Mouse (Mus musculus): ENCODE data around the gene Pard6a.

Gene Pard6a

DNA sequence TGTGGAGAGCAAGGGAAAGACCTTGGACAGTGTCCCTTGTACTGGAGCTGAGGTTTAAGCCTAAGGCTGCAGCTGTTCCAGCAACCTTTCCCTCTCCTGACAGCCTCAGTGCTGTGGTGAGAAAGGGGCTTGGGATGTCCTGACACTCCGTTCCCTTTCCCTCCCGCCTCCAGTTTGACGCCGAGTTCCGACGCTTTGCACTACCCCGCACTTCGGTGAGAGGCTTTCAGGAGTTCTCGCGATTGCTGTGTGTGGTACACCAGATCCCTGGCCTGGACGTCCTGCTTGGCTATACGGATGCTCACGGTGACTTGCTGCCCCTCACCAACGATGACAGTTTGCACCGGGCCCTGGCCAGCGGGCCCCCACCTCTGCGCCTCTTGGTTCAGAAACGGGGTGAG is 1.1 kb downstream of the Pard6a start:
- DNase-seq (ENCODE audit: low read depth): no peak

DNA sequence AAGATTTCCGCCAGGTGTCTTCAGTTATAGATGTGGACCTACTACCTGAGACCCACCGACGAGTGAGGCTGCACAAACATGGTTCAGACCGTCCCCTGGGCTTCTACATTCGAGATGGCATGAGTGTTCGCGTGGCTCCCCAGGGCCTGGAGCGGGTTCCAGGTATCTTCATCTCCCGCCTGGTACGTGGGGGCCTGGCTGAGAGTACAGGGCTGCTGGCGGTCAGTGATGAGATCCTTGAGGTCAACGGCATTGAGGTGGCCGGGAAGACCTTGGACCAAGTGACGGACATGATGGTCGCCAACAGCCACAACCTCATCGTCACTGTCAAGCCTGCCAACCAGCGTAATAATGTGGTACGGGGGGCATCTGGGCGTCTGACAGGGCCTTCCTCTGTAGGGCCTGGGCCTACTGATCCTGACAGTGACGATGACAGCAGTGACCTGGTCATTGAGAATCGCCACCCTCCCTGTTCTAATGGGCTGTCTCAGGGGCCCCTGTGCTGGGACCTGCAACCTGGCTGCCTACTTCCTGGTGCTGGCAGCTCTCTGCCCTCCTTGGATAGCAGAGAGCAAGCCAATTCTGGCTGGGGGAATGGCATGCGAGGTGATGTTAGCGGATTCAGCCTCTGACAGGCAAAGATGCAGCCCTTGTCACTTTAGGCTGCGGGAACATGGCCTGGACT is 1.9 kb downstream of the Pard6a start:
- DNase-seq (ENCODE audit: low read depth): no peak

DNA sequence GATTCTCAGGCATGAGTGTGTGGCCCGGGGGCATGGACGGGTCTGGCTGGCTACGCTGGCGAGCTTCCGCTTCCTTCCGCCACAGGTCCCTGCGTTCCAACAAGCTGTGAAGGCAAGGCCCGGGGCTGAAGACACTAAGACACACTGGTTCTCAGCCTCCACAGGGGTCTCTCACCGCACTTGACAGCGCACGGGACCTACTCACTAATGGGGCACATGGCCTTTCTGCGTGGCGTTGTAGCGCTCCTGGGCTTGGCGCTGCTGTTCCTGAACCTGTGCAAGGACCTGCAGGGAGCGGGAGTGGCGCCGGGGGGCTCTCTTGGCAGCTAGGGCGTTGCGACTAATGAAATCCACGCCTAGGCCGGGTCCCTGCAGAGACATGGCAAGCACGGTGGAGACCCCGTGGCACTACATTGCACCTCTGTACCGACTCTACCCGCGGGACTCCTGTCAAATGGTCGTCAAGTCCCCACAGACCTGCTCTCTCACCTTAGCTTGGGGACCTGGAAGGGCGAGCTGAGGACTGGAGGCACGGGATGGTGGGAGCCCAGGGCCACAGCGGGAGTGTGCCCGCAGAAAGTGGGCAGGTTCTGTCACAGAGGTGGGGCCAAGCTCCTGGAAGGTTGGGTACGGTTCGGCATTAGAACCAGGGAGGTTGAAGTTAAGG is 3.3 kb downstream of the Pard6a start:
- no peak for DNase-seq (ENCODE audit: low read depth)

DNA sequence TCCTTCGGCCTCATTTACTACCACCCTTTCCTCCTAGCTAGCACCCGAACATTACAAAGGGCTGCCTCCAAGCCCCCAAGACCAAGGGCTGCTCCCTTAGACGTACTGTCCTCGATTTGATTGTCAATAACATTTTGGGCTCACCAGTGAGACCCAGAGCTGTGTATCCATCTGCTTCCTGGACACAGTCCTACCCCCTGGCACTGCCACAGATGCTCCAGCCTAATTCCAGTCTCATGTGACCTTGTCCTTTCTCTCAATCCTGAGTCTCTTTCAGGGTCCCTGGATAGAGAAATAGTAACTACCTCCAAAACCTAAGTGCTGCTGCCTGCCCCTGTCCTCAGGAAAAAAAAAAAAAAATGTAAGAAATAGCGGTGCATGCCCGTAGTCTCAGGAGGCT is 4.0 kb downstream of the Pard6a start:
- no peak for DNase-seq (ENCODE audit: low read depth)

DNA sequence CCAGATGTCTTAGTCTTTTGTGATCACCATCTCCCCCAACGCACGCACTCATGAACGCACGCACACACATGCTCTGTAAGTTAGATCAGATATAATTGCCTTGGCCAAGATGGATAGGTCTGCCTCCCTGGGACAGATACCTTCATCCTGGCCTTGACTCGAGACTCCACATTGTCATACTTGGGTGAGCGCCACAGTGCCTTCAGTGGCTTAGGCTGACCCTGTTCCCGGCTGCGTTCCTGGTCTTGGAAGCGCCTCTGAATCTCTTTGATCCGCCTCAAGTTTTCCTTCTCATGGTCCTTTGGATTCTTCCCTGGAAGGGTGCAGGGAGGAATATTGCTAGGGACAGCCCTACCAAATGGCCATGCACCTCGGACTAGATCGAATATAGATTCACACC is 5.5 kb downstream of the Pard6a start:
- no peak for DNase-seq (ENCODE audit: low read depth)

DNA sequence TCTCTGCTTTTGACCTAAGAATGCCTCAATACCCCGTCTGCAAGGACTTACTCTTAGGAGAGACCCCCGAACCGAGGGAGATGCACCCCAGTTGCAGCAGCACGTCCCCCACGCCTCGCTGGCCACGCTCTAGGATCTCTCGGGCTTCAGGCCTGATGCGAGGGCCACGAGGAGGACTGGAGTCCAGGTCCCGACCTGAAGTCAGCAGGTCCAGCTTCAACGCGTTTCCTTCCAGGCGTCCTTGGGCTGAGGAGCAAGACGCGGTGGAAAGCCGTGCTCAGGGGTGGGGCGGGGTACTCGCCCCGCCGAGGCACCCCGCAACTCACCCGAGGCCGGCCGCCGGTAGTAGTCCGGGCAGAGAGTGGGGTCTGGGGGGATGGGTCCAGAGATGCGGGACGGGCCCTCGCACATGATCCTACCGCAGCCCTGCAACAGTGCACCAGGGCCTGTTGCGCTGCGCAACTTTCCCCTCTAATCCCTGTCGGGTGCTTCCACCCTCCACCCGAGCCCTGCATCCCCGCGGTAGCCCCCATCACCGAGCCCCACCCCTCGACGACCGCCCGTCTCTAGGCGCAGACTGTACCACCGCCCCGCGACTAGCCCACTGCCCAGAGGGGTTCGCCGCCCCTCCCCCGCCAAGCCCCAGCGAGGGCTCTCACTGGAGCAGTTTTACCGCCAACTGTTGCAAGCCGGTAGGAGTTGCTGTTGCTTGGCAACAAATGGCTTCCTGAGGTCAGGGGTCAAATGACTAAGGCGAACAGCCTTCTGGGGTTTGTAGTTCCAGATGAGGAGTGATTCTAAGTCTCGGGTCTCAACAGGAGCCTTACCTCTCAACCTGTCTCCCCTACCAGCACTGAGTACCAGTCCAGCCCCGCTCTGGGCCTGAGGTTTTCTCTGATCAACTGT is 6.8 kb downstream of the Pard6a start, which contains the start of the genes 4933405L10Rik and Enkd1:
TSS of gene 4933405L10Rik (plus strand) at position 158 of the 906 bp plus-strand sequence.
TSS of gene Enkd1 (minus strand) at position 713 of the 906 bp plus-strand sequence.
- DNase-seq (ENCODE audit: low read depth): peak; percentile 76

DNA sequence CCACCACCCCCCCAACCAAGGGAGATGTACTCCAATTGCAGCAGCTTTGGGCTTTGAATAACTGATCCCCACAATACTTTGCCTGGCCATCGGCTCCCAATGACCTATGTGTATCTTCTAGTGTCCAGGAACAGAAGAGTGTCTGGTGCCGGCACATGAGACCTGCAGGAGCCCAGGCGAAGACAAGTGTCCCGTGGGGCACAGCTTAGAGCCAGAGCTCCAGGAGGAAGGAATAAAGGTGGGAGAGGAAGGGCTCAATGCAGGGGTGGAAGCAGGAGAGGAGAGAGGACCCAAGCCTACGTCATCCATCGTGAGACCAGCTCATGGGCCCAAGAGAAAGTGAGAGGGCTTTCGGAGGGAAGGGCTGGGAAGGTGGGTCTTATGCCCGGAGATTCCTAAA is 7.7 kb downstream of the Pard6a start:
- DNase-seq (ENCODE audit: low read depth): no peak

DNA sequence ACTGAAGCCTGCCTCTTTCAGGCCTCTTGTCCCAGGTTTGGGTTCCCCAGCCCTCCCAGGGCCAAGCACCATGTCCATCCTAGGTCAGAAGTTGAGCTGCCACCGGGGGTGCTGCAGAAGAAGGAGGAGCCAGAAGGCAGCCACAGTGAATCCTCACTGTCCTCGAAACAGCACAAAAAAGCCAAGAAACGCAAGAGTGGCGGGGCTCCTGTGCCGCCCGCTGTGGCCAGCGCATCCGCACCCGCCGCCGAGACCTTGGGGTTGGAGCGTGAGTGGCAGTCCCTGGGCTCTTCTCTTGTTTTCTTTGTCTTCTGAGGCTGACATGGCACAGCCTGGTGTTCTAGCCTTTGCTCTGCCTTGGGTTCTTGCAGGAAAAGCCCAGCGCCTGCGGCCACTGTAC is 8.4 kb downstream of the Pard6a start:
- DNase-seq (ENCODE audit: low read depth): no peak

DNA sequence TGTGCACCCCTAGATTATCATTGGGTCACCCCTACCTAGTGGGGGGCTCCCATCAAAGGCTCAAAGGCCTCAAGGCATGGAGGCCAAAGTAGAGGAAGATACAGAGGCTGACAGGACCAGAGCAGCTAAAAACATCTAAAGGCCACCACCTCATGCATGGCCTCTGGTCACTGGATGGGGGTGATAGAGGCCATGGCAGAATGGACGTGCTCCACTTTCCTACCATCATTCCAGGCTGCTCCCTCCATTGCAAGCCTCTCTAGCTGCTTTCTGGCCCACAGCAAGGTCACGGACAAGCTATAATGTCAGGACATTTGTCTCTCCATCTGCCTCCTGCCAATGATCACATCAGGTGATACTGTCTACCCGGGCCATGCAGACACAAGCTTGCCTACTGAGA is 11.3 kb downstream of the Pard6a start:
- DNase-seq (ENCODE audit: low read depth): no peak

DNA sequence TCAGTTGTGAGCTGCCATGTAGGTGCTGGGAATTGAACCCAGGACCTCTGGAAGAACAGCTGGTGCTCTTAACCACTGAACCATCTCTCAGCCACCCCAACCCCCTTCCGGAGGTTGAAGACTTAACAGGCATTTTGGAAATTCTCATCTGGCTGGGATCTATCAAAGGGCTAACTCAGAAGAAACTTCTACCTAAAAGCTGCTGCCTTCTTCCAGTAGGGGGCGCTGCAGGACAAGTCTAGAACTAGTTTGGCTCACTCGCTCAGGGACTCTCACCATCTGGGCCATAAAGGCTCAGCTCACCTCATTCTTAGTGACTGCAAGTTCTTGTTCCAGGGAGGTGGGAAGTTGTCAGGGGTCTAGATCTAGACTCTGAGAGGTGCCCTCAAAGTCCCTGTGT is 13.2 kb downstream of the Pard6a start:
- DNase-seq (ENCODE audit: low read depth): peak; percentile 98

DNA sequence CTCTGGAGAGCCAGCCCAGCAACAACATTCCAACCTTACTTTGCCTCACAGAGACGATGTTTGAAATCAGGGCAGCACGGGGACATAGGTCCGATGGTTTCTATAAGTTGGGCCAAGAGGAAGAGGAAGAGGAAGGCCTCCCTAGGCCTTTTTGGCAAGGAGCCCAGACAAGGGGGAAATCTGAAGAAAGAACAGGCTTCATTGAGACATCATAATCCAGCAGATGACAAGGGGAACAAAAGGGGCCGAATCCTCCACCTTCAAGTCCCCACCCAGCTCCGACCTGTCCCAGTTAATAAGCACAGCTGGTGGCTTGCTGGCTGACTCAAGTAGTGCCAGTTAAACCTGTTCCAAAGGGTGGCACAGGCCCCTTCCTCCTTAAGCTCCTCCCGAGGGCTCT is 14.1 kb downstream of the Pard6a start:
- no peak for DNase-seq (ENCODE audit: low read depth)

DNA sequence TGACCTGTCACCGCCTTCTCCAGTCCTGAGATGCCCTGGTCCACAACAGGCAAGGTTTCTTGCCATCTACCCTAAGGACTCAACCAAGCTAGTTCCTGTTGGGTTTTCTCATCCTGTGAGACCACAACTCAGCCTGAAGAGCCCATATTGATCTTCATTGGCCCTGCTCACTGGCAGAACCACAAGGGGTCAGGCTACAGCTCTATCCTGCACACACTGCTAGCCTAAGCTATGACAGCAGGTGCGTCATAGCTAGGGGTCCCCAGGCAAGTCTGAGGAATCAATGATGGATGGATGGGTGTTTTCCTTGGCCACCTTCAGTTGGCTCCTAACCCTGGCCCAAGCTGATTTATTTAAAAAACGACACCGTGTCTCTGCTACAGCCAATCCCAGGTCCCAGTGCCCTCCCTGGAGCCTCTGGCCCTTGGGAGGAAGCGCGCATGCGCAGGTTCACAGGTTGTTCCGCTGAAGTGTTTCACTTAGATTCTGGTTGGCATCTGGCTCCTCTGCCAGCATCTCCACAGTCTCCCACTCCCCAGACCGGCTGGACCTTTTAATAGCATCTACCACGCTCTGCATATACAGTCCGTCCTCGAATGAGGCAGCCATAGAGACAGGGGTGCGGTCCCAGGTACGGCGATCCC is 15.5 kb downstream of the Pard6a start:
- no peak for DNase-seq (ENCODE audit: low read depth)

DNA sequence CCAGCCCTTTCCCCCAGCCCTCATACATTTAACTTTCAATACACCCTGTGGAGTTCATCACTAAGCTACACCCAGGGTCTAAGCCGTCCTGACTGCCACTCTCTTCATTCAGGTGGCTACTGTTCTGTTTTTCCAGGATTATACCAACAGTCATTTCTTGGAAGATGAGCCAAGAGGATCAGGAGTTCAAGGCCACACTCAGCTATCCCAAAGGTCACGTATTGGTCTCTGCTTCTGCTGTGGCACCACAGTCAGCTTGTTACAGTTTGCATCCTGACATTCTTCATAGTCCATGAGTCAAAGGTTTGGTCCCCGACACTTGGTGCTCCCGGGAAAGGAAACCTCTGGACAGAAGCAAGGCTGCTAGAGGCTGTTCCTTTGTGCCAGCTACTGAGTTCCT is 18.7 kb downstream of the Pard6a start:
- DNase-seq (ENCODE audit: low read depth): no peak

DNA sequence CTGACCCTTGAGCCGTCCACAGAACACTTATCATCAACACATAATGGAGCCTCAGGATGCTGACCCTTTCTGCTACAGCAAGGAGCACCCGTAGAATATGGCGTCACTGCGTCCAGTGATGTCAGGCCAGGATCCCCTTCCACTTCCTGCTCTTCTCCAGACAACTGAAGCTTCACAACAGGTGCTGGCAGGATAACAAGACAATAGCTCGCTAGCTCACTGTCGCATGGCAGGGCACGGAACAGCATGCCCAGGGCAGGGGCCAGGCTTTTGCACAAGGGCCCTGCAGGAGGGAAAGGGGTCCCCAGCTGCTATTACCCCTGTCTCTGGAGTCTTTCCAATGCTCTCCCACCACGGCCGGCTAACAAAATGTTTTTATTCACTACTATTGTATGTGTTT is 21.9 kb downstream of the Pard6a start:
- DNase-seq (ENCODE audit: low read depth): no peak

DNA sequence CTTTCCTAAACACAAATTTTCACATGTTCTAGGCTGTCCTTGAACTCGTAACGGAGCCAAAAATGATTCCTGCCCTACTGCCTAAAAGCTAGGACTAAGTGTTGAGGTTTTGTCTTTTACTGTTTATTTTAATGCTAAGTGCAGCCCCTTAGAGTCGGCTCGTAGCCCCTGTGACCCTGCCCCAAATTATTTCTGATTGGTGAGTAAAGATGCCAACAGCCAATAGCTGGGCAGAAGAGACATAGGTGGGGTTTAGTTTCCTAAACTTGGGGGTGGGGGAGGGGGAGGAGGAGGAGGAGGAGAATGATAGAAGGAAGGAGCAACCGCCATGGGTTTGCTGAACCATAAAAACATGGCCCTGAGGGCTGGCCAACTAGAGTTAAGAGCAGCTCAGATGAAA is 24.8 kb downstream of the Pard6a start:
- no peak for DNase-seq (ENCODE audit: low read depth)

DNA sequence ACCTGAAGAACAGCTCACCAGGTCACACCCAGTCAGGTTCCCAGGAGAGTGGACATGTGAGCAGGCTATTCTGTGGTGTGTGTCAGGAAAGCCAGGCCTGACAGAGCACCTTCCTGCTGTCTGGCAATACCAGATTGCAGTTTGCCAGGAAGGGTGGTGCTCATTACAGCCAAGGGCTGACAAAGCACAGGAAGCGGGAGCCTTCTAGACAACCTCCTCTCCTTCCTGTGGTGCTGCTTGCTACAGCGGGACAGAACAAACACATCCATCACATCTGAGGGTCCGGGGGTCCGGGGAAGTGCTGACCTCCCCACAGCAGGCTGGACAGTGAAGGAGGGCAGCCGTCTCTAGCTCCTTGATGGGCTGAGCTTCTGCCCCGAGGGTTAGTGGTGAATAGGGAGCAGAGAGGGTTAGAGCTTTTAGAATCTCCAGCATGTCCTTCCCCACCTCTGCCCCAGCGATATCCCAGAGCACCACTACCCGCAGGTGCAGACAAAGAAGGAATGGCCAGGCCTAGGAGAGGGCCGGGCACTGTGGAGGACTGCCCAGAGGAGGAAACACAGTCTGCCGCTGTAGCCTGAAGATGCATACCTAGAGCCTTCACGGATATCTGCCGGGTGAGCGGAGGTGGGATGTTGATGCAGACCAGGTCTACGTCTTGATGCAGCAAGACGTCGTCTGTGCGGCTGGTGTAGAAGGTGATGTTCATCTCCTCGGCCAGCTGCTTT is 26.6 kb downstream of the Pard6a start:
- no peak for DNase-seq (ENCODE audit: low read depth)

DNA sequence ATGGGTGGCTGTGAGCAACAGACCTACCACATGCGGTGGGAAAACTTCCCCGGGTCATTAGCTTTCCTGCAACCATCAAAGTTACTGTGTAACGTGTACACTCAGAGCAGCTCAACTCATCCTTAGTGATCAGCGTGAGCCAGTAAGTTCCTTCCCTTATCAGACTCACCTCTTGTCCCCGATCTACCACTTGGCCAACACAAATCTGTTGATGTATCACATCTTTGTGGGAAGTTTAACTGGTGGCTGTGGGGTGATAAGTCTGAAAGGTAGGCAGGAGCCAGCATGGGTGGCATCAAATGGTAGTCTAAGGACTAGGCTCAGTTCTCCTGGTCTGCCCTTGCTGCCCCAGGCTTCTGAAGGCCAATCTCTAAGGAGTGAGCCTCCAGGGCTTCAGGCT is 31.2 kb downstream of the Pard6a start:
- no peak for DNase-seq (ENCODE audit: low read depth)

DNA sequence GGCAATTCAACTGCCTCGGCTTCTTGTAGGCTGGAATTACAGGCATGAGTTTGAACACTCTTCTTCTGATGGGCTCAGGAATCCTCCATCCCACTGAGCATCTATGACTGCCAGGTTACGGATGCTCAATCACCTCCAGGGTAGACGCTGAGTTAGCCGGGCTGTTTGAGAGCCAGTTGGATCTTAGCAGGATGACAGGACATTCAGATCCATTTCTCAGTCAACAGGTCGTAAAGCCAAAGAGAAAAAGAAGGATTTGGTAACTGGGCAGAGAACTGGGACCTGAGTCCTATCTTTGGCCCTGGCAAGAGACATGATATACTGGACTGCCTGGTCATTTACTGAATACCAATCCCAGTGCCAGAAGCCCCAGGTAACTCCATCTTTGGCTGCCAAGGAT is 38.3 kb downstream of the Pard6a start:
- DNase-seq (ENCODE audit: low read depth): no peak

DNA sequence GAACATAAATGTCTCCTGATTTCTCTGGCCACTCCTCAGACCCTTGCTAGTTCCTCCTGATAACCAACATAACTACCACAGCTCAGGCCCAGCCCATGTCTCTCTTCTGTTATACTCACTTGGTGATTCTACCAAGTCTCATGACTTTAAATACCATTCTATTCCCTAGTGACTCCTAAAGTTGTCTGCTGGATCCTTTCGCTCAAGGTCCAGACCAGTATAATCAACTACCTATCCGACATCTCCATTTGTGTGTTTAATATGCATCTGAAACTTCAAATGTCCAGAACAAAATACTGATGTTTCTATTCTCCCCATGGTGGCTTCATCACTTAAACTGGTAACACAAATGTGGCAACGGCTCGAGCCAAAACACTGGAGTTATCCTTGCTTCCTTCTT is 42.4 kb downstream of the Pard6a start:
- DNase-seq (ENCODE audit: low read depth): no peak

DNA sequence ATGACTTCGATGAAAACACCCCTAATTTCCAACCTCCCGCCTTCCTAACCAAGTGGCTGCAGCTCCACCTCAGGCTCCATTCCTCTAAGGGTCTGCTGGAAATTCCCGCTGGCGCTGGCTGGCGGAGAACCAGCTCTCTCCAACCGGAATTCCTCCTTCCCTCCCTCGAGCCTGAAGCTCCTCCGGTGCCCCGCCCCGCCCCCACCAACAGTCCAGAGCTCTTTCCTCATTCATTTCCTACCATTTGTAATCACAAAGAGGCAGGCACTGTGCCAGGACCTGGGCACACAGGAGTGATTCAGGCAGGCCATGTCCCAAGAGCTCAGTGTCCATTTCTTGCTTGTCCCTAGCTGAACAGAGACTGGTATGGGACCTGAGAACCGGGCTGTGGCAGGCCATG is 49.7 kb downstream of the Pard6a start:
- DNase-seq (ENCODE audit: low read depth): no peak

All from c-Kit-positive CD71-negative TER-119-negative erythroid progenitor cells, embryonic 14.5 days (primary cell).